Mouse (Mus musculus) adrenal gland, postnatal 36 days (tissue): ENCODE results near the gene Gimap9. TPM values are rescaled to one million over a fixed set of nuclear protein-coding genes. Genes with fewer than 3 reads are reported as not detected.

Experiments used
- DNase-seq, 2 experiments: peaks; one replicate each; pipeline ENCODE4 v3.0.0; 2021; ENCODE audit warnings: mixed read lengths in 1 of 2
- long read RNA-seq, 2 experiments: library from polyadenylated mRNA; stranded (forward); transcript quantifications; one replicate each; pipeline ENCODE4 v2.0.0; 2021; ENCODE audit warnings: borderline sequencing depth in 2 of 2
- total RNA-seq, 2 experiments: library from RNA; stranded (reverse); gene quantifications; 2 replicates each; pipeline ENCODE4 v1.2.3; 2021

Gene Gimap9
- 1 to 10 TPM; 4.4 to 7.1 TPM for total RNA-seq
- long read RNA-seq, experiment 1, partial matches to known transcripts: 0 of 3 reads
- long read RNA-seq, experiment 1, other reads (novel, unspliced or antisense): 1 of 3 reads
- long read RNA-seq, experiment 2, partial matches to known transcripts: 0 of 2 reads
- long read RNA-seq, experiment 2, other reads (novel, unspliced or antisense): 1 of 2 reads

- peak; percentile 25 to 51 for DNase-seq
Observed at GRCm38 (mm10) chr6:48675931-48676859, at the start of gene Gimap9. Gene Gimap9 (plus strand): TSS chr6:48676129.

DNA sequence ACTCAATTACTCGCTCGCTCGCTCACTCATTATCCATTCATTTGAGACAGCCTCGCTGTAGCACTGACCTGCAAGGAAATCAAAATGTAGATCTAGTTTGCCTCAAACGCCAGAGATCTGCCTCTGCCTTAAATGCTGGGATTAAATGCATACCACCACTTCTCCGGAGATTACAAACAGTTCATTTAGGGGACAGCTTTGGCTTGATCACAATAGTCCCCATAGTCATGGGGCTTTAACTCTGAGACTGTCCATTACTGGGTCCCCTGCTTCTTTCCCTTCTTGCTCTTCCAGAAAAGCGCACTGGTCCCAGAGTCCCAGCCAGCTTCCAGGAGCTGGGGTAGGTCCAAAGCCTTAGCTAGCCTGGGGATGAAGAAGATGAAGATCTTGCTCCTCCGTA, 49.5 kb upstream of the Gimap9 start, which contains the start of gene AI854703:
AI854703 (plus strand) TSS at position 301 of the 400 bp plus-strand sequence.
- no peak for DNase-seq

- peak; percentile 68 to 79 for DNase-seq
Observed at GRCm38 (mm10) chr6:48626984-48627383, 48.9 kb upstream of the Gimap9 start.

GRCm38 (mm10) chr6:48627511-48627924, 48.4 kb upstream of the Gimap9 start:
- peak in 1 of 2 experiments; percentile 28 for DNase-seq

- no peak for DNase-seq
Observed at GRCm38 (mm10) chr6:48628377-48628776, 47.6 kb upstream of the Gimap9 start.

GRCm38 (mm10) chr6:48628808-48629660, 46.9 kb upstream of the Gimap9 start:
- DNase-seq: peak; percentile 21 to 34

DNA sequence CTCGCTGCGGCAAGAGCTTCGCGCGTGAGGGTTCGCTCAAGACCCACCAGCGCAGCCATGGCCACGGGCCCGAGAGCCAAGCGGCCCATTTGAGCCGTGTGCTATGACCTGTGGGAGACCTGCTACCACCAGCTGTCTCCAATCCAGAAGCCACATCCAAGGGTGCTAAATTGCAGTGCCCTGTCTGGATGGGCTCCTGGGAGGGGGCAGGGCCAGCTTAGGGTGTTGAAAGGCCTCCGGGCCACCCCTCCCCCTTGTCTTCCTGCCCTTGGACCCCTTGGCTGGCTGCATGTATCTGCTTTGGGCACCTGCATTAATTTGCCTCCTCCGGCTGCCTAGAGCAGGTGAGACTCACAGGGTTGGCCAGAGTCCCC, 46.3 kb upstream of the Gimap9 start:
- DNase-seq: no peak

- DNase-seq: no peak
Observed at GRCm38 (mm10) chr6:48630831-48631230, 45.1 kb upstream of the Gimap9 start.

- no peak for DNase-seq
Observed at GRCm38 (mm10) chr6:48635105-48635504, 40.8 kb upstream of the Gimap9 start.

GRCm38 (mm10) chr6:48636515-48636914, 39.4 kb upstream of the Gimap9 start:
- no peak for DNase-seq

DNA sequence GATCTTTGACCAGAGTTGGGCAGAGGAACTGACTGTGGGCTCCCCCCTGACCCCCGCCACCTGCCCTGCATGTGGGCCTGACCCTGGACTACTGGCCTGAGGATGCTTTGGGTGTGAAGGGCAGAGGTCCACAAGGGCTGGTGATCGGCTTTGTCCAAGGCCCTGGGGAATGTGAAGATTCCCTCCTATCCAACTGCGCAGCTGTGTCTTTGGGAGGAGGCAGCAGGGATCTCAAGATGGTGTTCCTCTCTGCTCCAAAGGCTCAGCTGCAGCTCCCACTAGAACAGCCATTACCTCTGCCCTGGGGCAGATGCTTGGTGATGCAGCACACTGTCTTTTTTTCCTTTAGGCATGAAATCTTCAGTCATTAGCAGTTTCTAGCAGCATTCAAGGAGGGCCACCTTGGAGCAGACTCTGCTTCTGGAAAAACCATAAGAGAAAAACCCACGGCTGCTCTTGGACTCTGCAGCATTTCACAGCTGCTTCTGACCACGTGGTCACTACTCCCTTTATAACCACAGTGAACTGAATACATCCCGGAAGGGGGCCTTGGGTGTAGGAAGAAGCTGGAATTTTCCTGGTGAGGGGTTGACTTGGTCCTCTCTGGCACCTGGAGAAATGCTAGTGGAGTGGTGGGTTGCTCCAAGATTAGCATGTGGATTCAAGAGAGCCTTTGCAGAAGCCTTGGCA, 38.0 kb upstream of the Gimap9 start:
- no peak for DNase-seq

DNA sequence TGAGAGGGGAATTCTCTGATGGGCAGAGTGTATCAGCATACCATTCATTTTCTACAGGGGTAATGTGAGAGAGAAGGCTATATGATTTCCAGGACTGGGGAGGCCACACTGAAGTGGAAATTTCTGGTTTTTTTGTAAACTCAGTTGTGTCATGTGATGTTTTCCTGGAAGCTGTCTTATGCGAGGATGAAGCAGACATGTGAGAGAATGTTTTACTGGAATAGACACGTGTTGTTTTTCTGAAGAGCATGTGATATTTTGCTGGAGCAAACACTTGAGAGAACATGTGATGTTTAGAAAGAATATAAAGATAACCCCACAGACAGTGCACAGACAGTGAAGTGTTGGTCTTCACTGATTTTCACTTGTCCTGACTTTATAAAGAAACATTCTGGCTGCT, 37.4 kb upstream of the Gimap9 start:
- DNase-seq: no peak

DNA sequence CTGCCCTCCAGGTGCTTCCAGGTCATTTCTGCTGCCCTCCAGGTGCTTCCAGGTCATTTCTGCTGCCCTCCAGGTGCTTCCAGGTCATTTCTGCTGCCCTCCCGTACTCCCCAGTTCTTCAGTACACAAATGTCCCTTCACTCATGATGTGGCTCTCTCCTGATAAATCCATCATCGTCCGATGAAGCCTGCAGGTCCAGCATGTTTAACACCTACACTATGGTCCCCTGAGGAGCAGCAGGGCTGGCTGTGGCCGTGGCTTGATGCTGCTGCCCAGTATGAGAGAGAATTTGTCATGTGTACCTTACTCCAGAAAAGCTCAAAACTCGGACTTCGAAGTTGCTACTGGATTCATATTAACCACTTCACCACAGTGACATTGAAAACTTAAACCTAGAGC, 34.5 kb upstream of the Gimap9 start:
- no peak for DNase-seq

- DNase-seq: peak in 1 of 2 experiments; percentile 44
Observed at GRCm38 (mm10) chr6:48642764-48643292, 33.1 kb upstream of the Gimap9 start.

DNA sequence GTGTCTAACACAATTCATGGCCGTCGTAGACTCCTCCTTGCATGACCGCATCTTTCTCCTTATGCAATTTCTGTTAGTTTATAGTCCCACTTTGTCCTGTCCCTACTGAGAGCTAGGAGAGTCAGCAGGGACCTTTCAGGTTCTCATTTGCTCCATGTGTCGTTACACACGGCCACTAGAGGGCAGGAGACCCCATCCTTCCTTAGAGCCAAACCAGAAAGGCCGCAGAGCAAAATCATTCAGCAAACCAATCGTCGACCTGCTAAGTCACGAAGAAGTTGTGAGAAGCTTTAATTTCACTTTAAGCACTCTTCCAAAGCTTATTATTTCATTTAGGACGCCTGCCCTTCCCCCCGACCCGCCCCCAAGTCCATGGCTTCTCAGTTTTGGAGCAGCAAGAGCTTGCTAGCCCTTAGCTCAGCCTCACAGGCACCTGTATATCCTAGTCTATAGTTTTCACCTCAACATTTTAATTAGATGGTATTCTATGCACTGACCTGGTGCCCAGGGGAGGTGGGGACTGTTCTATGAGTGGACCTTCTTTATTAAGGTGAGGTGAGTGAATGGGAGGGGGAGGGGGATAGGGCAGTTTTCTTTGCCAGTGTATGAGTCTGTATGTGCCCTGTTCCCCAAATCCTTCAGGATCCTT, 30.1 kb upstream of the Gimap9 start:
- peak; percentile 73 to 80 for DNase-seq

- no peak for DNase-seq
Observed at GRCm38 (mm10) chr6:48646309-48646690, 29.6 kb upstream of the Gimap9 start.

- DNase-seq: peak; percentile 44 to 76
Observed at GRCm38 (mm10) chr6:48646995-48647394, 28.9 kb upstream of the Gimap9 start, which contains the start of gene Gimap8. Gene Gimap8 (plus strand): TSS chr6:48647234.

- DNase-seq: no peak
Observed at GRCm38 (mm10) chr6:48647611-48648010, 28.3 kb upstream of the Gimap9 start.

DNA sequence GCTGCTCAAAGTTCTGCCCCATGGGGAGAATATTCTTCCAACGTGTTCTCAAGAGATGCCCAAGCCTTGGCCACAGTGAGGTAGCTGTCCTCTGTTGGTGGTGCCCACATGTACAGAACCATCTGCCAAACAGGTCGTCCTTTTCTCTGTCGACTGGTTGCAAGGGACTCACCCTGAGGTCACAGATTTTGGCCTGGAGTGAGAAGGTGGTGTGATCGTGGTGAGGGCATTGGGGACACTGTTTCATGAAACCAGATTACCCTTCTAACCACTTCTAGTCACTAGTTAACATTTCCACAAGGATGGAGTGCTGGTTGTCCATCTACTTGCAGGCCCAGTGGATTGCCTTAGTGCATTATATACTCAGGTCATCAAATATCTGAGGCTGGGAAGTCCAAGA, 27.1 kb upstream of the Gimap9 start:
- DNase-seq: no peak

GRCm38 (mm10) chr6:48650041-48650440, 25.9 kb upstream of the Gimap9 start:
- no peak for DNase-seq

- no peak for DNase-seq
Observed at GRCm38 (mm10) chr6:48658721-48659120, 17.2 kb upstream of the Gimap9 start.
